Mouse (Mus musculus) hindbrain, embryonic 12.5 days (tissue): Measurements from ENCODE around the gene Kif3c. TPM values are rescaled to one million over a fixed set of nuclear protein-coding genes. Genes with fewer than 3 reads are reported as not detected.

Experiments used
- ATAC-seq: fragments of 200-750 bp; cut with Nextera tagmentation; 2 replicates; pipeline ENCODE4 v1.8.0; 2017; ENCODE audit warnings: moderate TSS enrichment; ENCODE audit not compliant: low FRiP score
- H3K27ac ChIP-seq: fragments of 300-500 bp; sonication (generic); 2 replicates; pipeline ENCODE4 v1.5.1; 2016; ENCODE audit warnings: mild to moderate bottlenecking
- H3K27me3 ChIP-seq: fragments of 300-500 bp; sonication (generic); 2 replicates; pipeline ENCODE4 v1.6.1; 2016; ENCODE audit warnings: mild to moderate bottlenecking
- H3K36me3 ChIP-seq: fragments of 300-500 bp; sonication (generic); 2 replicates; pipeline ENCODE4 v1.6.1; 2016; ENCODE audit warnings: mild to moderate bottlenecking
- H3K4me1 ChIP-seq: fragments of 300-500 bp; sonication (generic); 2 replicates; pipeline ENCODE4 v1.6.1; 2016
- H3K4me2 ChIP-seq: fragments of 300-500 bp; sonication (generic); replicated peaks from 2 replicates; pipeline ENCODE4 v1.6.1; 2016; ENCODE audit warnings: mild to moderate bottlenecking
- H3K4me3 ChIP-seq: fragments of 300-500 bp; sonication (generic); 2 replicates; pipeline ENCODE4 v1.5.1; 2016; ENCODE audit warnings: mild to moderate bottlenecking
- H3K9ac ChIP-seq: fragments of 300-500 bp; sonication (generic); 2 replicates; pipeline ENCODE4 v1.6.1; 2016; ENCODE audit warnings: mild to moderate bottlenecking, moderate library complexity
- H3K9me3 ChIP-seq: fragments of 300-500 bp; sonication (generic); replicated peaks from 2 replicates; pipeline ENCODE4 v1.6.1; 2016; ENCODE audit warnings: mild to moderate bottlenecking
- WGBS: fragments of 180-500 bp; shearing (Covaris S2); methylation state at CpG from one replicate; pipeline ENCODE4 v1.1.7; 2016; 5-methylcytosine and 5-hydroxymethylcytosine counted together
- polyA plus RNA-seq: library from polyadenylated mRNA; unstranded; fragments of >200 nt; fragmentation: Nextera tagmentation; extraction: Ambion mirVana; gene quantifications from 2 replicates; pipeline ENCODE4 v1.2.1, GENCODE M21; 2016

The Kif3c gene
- polyA plus RNA-seq, 1 experiment from 2014 or later = 64.2 TPM

DNA sequence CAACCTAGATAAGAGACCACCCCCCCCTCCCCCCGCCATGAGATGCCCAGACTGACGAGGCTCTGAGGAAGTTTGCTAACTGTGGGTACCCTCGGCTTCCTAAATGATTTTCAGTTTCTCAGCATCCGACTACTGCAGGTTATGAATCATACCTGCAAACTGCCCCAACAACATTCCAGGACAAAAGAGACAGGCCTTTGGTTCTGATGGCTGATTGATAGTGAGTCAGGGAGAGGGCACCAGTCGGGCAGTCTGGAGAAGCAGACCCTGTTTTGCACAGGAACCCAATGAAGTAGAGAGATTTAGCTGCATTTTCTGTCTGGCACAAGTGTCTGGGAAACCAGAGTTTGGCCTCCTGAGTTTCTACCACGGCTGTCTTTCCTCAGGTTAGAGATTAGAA lies 12.7 kb upstream of the Kif3c start:
- H3K4me3 ChIP-seq = no peak overlapping the region
- no peaks in the 10 kb centered on the region for H3K27me3 ChIP-seq
- no peak overlapping the region for H3K27ac ChIP-seq
- no peak overlapping the region for H3K4me2 ChIP-seq
- H3K9ac ChIP-seq = no peak overlapping the region
- no peaks in the 10 kb centered on the region for H3K9me3 ChIP-seq
- WGBS = 76% methylated on average over 6 of the region's 6 CpGs
- no peaks in the 10 kb centered on the region for H3K4me1 ChIP-seq
- H3K36me3 ChIP-seq = no peaks in the 10 kb centered on the region
- no peak for ATAC-seq

GRCm38 (mm10) chr12:3355068-3355467 lies 9.9 kb upstream of the Kif3c start:
- H3K9ac ChIP-seq = no peak overlapping the region
- WGBS = 83% methylated on average over 8 of the region's 8 CpGs
- ATAC-seq = no peak
- no peak overlapping the region for H3K4me2 ChIP-seq
- H3K27ac ChIP-seq = no peak overlapping the region
- H3K27me3 ChIP-seq = no peaks in the 10 kb centered on the region
- no peaks in the 10 kb centered on the region for H3K36me3 ChIP-seq
- H3K4me3 ChIP-seq = no peak overlapping the region
- no peaks in the 10 kb centered on the region for H3K4me1 ChIP-seq
- H3K9me3 ChIP-seq = no peaks in the 10 kb centered on the region

GRCm38 (mm10) chr12:3356824-3357223 lies 8.1 kb upstream of the Kif3c start:
- no peak for ATAC-seq
- peak overlapping the region; percentile 4; the same call in 1 of the 2 replicates for H3K4me3 ChIP-seq
- no peaks in the 10 kb centered on the region for H3K4me1 ChIP-seq
- 70% methylated on average over 15 of the region's 16 CpGs for WGBS
- 0 out of 2 replicates have a peak overlapping the region, but pooled peaks have one; percentile 15 for H3K4me2 ChIP-seq
- no peaks in the 10 kb centered on the region for H3K36me3 ChIP-seq
- no peak overlapping the region for H3K27ac ChIP-seq
- H3K9me3 ChIP-seq = no peaks in the 10 kb centered on the region
- no peak overlapping the region for H3K9ac ChIP-seq
- H3K27me3 ChIP-seq = no peaks in the 10 kb centered on the region

- Histone ChIP-seq H3K27me3 (no peaks in the 10 kb centered on the region), H3K4me1 (no peaks in the 10 kb centered on the region), H3K27ac (no peak overlapping the region), H3K9ac (no peak overlapping the region), H3K4me2 (no peak overlapping the region), H3K9me3 (no peaks in the 10 kb centered on the region), H3K36me3 (no peaks in the 10 kb centered on the region), H3K4me3 (no peak overlapping the region)
- WGBS = 38% methylated on average over 3 of the region's 3 CpGs
- peak; percentile 43 for ATAC-seq
These were observed 5.6 kb upstream of the Kif3c start for GRCm38 (mm10) chr12:3359302-3359701.

- Histone ChIP-seq H3K27ac (no peak overlapping the region), H3K36me3 (no peaks in the 10 kb centered on the region), H3K4me1 (peaks cover 4% of the 10 kb centered on the region; the same call in 1 of the 2 replicates), H3K4me3 (no peak overlapping the region), H3K9me3 (no peaks in the 10 kb centered on the region), H3K27me3 (no peaks in the 10 kb centered on the region), H3K4me2 (no peak overlapping the region), H3K9ac (no peak overlapping the region)
- no peak for ATAC-seq
- WGBS = 84% methylated on average over 2 of the region's 2 CpGs
These were observed 4.9 kb upstream of the Kif3c start for GRCm38 (mm10) chr12:3360043-3360442.

GRCm38 (mm10) chr12:3364076-3364475 lies 856 bp upstream of the Kif3c start:
- Histone ChIP-seq H3K4me3 (no peak overlapping the region), H3K4me2 (no peak overlapping the region), H3K4me1 (peaks cover 33% of the 10 kb centered on the region), H3K36me3 (peaks cover 17% of the 10 kb centered on the region), H3K9ac (no peak overlapping the region), H3K27ac (peak overlapping the region; percentile 97), H3K9me3 (peaks cover 9% of the 10 kb centered on the region; the same call in 1 of the 2 replicates), H3K27me3 (no peaks in the 10 kb centered on the region)
- peak; percentile 1; the same call in 1 of the 2 replicates for ATAC-seq
- 88% methylated on average over 5 of the region's 5 CpGs for WGBS

GRCm38 (mm10) chr12:3365449-3366189 lies 687 bp downstream of the Kif3c start:
- Histone ChIP-seq H3K4me3 (peak overlapping the region; percentile 73), H3K4me1 (peaks cover 48% of the 10 kb centered on the region), H3K27me3 (no peaks in the 10 kb centered on the region), H3K4me2 (peak overlapping the region; percentile 89), H3K36me3 (peaks cover 17% of the 10 kb centered on the region), H3K27ac (peak overlapping the region; percentile 97), H3K9ac (peak overlapping the region; percentile 93), H3K9me3 (peaks cover 9% of the 10 kb centered on the region; the same call in 1 of the 2 replicates)
- ATAC-seq = peak; percentile 53
- WGBS = 3% methylated on average over 31 of the region's 31 CpGs

DNA sequence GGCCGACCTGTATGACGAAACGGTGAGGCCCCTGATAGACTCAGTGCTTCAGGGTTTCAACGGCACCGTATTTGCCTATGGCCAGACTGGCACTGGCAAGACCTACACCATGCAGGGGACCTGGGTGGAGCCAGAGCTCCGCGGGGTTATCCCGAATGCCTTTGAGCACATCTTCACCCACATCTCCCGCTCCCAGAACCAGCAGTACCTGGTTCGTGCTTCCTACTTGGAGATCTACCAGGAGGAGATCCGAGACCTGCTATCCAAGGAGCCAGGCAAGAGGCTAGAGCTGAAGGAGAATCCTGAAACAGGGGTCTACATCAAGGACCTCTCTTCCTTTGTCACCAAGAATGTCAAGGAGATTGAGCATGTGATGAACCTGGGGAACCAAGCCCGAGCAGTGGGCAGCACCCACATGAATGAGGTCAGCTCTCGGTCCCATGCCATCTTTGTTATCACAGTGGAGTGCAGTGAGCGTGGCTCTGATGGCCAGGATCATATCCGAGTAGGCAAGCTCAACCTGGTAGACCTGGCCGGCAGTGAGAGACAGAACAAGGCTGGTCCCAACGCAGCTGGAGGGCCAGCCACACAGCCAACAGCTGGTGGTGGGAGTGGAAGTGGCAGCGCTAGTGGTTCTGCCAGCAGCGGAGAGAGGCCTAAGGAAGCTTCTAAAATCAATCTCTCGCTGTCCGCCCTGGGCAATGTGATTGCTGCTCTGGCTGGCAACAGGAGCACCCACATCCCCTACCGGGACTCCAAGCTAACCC lies 1.4 kb downstream of the Kif3c start:
- H3K9ac ChIP-seq = peak overlapping the region; percentile 93
- peak; percentile 15 for ATAC-seq
- peaks cover 55% of the 10 kb centered on the region for H3K4me1 ChIP-seq
- peaks cover 9% of the 10 kb centered on the region; the same call in 1 of the 2 replicates for H3K9me3 ChIP-seq
- H3K4me2 ChIP-seq = peak overlapping the region; percentile 89
- peak overlapping the region; percentile 97; the same call in 1 of the 2 replicates for H3K27ac ChIP-seq
- 62% methylated on average over 22 of the region's 22 CpGs for WGBS
- H3K27me3 ChIP-seq = no peaks in the 10 kb centered on the region
- H3K4me3 ChIP-seq = peak overlapping the region; percentile 73
- peaks cover 17% of the 10 kb centered on the region for H3K36me3 ChIP-seq

- 98% methylated on average over 14 of the region's 14 CpGs for WGBS
- Histone ChIP-seq H3K27ac (no peak overlapping the region), H3K4me2 (peak overlapping the region; percentile 89), H3K9ac (peak overlapping the region; percentile 93; the same call in 1 of the 2 replicates), H3K9me3 (peaks cover 9% of the 10 kb centered on the region; the same call in 1 of the 2 replicates), H3K36me3 (peaks cover 17% of the 10 kb centered on the region), H3K4me1 (peaks cover 60% of the 10 kb centered on the region), H3K27me3 (no peaks in the 10 kb centered on the region), H3K4me3 (peak overlapping the region; percentile 73)
- ATAC-seq = no peak
These were observed 2.0 kb downstream of the Kif3c start for GRCm38 (mm10) chr12:3366957-3367260.

DNA sequence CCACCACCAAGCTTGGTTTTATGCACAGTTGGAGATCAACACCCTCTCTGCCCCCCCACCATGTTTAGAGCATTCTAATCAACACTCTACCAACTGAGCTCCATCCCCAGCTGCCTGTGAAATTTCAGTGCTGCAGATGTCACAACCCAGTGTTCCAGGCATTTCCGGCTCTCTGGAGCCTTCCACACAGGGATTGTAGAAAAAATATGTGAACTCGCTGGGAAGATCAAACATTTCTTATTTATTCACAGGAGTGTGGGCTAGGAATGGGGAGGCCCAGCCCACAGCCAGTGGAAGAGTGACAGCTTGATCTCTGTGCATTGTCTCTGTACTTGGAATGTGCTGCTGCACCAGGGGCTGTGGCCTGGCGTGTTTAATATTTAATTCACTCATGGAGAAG lies 3.8 kb downstream of the Kif3c start:
- peaks cover 72% of the 10 kb centered on the region for H3K4me1 ChIP-seq
- peaks cover 9% of the 10 kb centered on the region; the same call in 1 of the 2 replicates for H3K9me3 ChIP-seq
- WGBS = 46% methylated on average over 3 of the region's 3 CpGs
- H3K27ac ChIP-seq = 0 out of 2 replicates have a peak overlapping the region, but pooled peaks have one; percentile 45
- H3K27me3 ChIP-seq = no peaks in the 10 kb centered on the region
- H3K9ac ChIP-seq = peak overlapping the region; percentile 13
- peak overlapping the region; percentile 73 for H3K4me3 ChIP-seq
- H3K4me2 ChIP-seq = peak overlapping the region; percentile 89
- no peak for ATAC-seq
- H3K36me3 ChIP-seq = peaks cover 18% of the 10 kb centered on the region

GRCm38 (mm10) chr12:3370979-3371925 lies 6.3 kb downstream of the Kif3c start:
- peak overlapping the region; percentile 89 for H3K4me2 ChIP-seq
- peak overlapping the region; percentile 49 for H3K9ac ChIP-seq
- peaks cover 67% of the 10 kb centered on the region for H3K4me1 ChIP-seq
- H3K27me3 ChIP-seq = no peaks in the 10 kb centered on the region
- 0 out of 2 replicates have a peak, but pooled peaks have one; percentile 44 for ATAC-seq
- peaks cover 32% of the 10 kb centered on the region for H3K36me3 ChIP-seq
- H3K9me3 ChIP-seq = peaks cover 9% of the 10 kb centered on the region; the same call in 1 of the 2 replicates
- H3K4me3 ChIP-seq = peak overlapping the region; percentile 34
- H3K27ac ChIP-seq = peak overlapping the region; percentile 66
- WGBS = 12% methylated on average over 11 of the region's 11 CpGs
